Mouse (Mus musculus) lung, embryonic 14.5 days (tissue): ENCODE measurements at regions not wholly inside any gene's neighbourhood (a gene's known extent, or its start where the extent isn't known, plus 50 kb on each side); places are given as distances from the start of the nearest gene placed in this dataset.

Source experiments
- ATAC-seq: fragments of 200-750 bp; cut with Nextera tagmentation; 2 replicates; pipeline ENCODE4 v1.8.0; 2017; ENCODE audit warnings: mild to moderate bottlenecking, moderate TSS enrichment, moderate library complexity; ENCODE audit not compliant: insufficient read depth
- DNase-seq: peaks from one replicate; pipeline ENCODE4 v3.0.0-alpha.2; 2015
- H3K27ac ChIP-seq: fragments of 300-500 bp; sonication (generic); 2 replicates; pipeline ENCODE4 v1.5.1; 2014; ENCODE audit warnings: low read depth, mild to moderate bottlenecking, moderate library complexity
- H3K27me3 ChIP-seq: fragments of 300-500 bp; sonication (generic); 2 replicates; pipeline ENCODE4 v1.6.1; 2014; ENCODE audit warnings: low read length, control low read depth; ENCODE audit not compliant: insufficient read depth
- H3K36me3 ChIP-seq: fragments of 300-500 bp; sonication (generic); 2 replicates; pipeline ENCODE4 v1.6.1; 2014; ENCODE audit warnings: control low read depth; ENCODE audit not compliant: insufficient read depth
- H3K4me1 ChIP-seq: fragments of 300-500 bp; sonication (generic); 2 replicates; pipeline ENCODE4 v1.6.1; 2014; ENCODE audit warnings: antibody characterized with exemption, control low read depth; ENCODE audit not compliant: insufficient read depth
- H3K4me2 ChIP-seq: fragments of 300-500 bp; sonication (generic); 2 replicates; pipeline ENCODE4 v1.6.1; 2014; ENCODE audit warnings: mild to moderate bottlenecking
- H3K4me3 ChIP-seq: fragments of 300-500 bp; sonication (generic); 2 replicates; pipeline ENCODE4 v1.5.1; 2014; ENCODE audit warnings: low read depth, low read length
- H3K9ac ChIP-seq: fragments of 300-500 bp; sonication (generic); 2 replicates; pipeline ENCODE4 v1.6.1; 2014
- H3K9me3 ChIP-seq: fragments of 300-500 bp; sonication (generic); 2 replicates; pipeline ENCODE4 v1.6.1; 2016; ENCODE audit warnings: low read depth, low read length, control low read depth
- CTCF ChIP-seq: IDR thresholded peaks from 2 replicates; pipeline ENCODE4 v1.5.1; 2016; ENCODE audit warnings: antibody characterized with exemption, low read depth
- WGBS: fragments of 180-500 bp; shearing (Covaris S2); extraction: QIAGEN DNeasy Blood & Tissue Kit; methylation state at CpG from one replicate; pipeline ENCODE4 v1.1.7; 2014; 5-methylcytosine and 5-hydroxymethylcytosine counted together

DNA sequence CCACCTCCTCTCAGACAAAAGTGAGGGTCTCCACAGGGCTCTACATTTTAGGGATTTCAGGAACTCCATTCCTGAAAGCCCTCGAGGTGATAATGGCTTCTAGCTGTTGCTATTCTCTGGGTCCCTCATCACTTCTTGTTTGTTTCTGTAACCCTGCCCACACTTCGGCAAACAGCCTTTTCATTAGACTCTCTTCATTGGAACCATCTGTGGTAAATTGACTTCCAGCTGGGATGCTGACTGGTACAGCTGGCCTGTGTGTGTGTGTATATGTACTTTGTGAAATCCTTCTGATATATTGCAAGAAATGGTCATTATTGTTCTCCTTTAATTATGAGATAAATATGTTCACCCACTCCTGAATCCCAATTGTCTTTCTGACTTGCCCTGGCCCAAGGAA, 50.3 kb downstream of the Gm10192 start:
- DNase-seq, result no peak
- ATAC-seq, result no peak
- 25% methylated on average over 2 of the region's 2 CpGs for WGBS

DNA sequence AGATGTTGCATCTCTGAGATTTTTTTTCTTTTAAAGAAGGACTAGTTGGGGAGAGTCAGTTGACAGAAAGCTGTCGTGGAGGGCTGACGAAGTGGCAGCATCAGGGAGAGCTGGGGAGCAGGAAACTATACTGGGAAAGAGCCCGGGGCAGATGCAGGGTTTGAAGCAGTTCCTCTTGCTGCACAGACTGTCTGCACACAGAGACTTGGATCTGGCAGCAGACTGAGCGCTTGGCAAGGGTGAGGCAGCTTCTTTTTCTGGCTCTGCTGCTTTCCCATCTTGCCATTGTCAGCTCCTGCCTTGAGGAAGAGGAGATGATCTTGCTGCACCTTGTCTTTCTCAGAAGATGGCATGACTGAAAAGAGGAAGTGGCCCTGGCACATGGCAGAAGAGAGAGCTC, 55.2 kb downstream of the Gm10192 start:
- Histone ChIP-seq H3K9me3 (no peaks in the 10 kb centered on the region), H3K4me2 (no peak overlapping the region), H3K36me3 (no peaks in the 10 kb centered on the region), H3K9ac (no peak overlapping the region), H3K4me3 (no peak overlapping the region), H3K27me3 (no peaks in the 10 kb centered on the region), H3K27ac (no peak overlapping the region), H3K4me1 (no peaks in the 10 kb centered on the region)
- no peak for TF ChIP-seq CTCF
- WGBS, result 45% methylated on average over 4 of the region's 4 CpGs
- no peak for ATAC-seq
- peak; percentile 10 for DNase-seq

More for the DNA sequence above, 50.3 kb downstream of the Gm10192 start:
- H3K27ac ChIP-seq, result no peak overlapping the region
- no peaks in the 10 kb centered on the region for H3K4me1 ChIP-seq
- no peak overlapping the region for H3K4me2 ChIP-seq
- no peak overlapping the region for H3K9ac ChIP-seq
- no peaks in the 10 kb centered on the region for H3K9me3 ChIP-seq
- no peaks in the 10 kb centered on the region for H3K36me3 ChIP-seq
- no peak for TF ChIP-seq CTCF
- H3K4me3 ChIP-seq, result no peak overlapping the region
- H3K27me3 ChIP-seq, result no peaks in the 10 kb centered on the region

DNA sequence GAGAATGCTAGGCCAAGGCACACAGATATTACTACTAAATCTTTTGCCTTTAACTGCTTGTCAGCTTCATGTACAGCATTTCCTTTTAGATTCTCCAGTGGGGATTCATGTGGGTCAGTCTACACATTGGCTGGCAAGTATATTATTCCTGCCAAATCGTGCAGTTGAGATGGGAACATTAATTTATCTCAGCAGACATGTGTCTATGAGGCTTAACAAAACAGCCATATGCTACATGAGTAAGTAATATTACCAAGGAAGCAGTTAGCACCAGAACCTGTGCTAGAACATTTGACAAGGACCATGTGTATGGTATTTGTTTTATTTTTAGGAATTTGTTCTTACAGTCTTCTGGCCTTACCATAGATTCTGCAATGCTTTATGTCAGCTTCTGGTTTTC, 59.1 kb downstream of the Gm10192 start:
- Histone ChIP-seq H3K27ac (no peak overlapping the region), H3K9me3 (no peaks in the 10 kb centered on the region), H3K36me3 (no peaks in the 10 kb centered on the region), H3K4me1 (no peaks in the 10 kb centered on the region), H3K4me2 (no peak overlapping the region), H3K27me3 (no peaks in the 10 kb centered on the region), H3K4me3 (no peak overlapping the region), H3K9ac (no peak overlapping the region)
- no peak for TF ChIP-seq CTCF
- ATAC-seq (no peak), DNase-seq (no peak)
- WGBS, result 41% methylated on average over 1 of the region's 1 CpGs

DNA sequence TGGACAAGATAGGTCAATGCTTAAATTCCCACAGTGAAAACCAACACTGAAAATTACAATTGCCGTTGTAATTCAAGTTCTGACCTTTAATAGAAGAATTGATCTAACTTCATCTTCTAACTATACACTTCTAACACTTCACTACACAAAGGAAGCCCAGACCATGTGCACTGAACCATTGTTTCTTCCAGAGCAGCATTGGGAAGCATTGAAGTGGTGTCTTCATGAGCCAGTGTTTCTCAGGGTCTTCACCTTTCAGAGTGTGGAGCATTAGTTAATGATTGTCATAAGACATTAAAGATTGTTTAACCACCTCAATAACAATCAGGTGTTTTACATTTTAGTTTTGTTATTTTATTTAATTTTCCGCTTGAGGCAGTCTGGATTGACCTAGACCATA, 61.0 kb downstream of the Gm10192 start:
- no peak for ATAC-seq
- H3K27ac ChIP-seq, result no peak overlapping the region
- no peak for DNase-seq
- H3K4me1 ChIP-seq, result no peaks in the 10 kb centered on the region
- WGBS, result 88% methylated on average over 2 of the region's 2 CpGs
- H3K4me2 ChIP-seq, result no peak overlapping the region
- H3K27me3 ChIP-seq, result no peaks in the 10 kb centered on the region
- H3K4me3 ChIP-seq, result no peak overlapping the region
- no peaks in the 10 kb centered on the region for H3K36me3 ChIP-seq
- no peaks in the 10 kb centered on the region for H3K9me3 ChIP-seq
- no peak for TF ChIP-seq CTCF
- H3K9ac ChIP-seq, result no peak overlapping the region

DNA sequence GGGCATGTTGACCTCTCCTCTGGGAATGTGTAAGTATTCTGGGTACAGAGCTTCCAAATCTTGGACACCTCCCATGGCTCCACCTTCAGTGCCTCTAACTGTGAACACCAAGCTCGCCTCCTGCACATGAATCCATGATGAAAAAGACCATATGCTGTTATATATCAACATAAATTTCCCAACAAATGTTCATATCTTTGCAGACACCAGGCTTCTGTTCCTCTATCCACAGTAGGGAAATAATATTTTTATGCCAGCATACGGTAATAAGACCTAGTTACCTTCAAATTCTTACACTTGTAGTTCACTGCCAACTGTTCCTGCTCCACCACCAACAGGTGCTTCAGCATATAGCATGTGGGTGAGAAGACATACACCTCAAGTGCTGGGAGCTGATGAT, 63.5 kb downstream of the Gm10192 start:
- no peak for DNase-seq
- Histone ChIP-seq H3K4me2 (no peak overlapping the region), H3K9ac (no peak overlapping the region), H3K4me3 (no peak overlapping the region), H3K27me3 (no peaks in the 10 kb centered on the region), H3K36me3 (no peaks in the 10 kb centered on the region), H3K4me1 (no peaks in the 10 kb centered on the region), H3K9me3 (no peaks in the 10 kb centered on the region), H3K27ac (no peak overlapping the region)
- TF ChIP-seq CTCF, result no peak
- WGBS, result 79% methylated on average over 2 of the region's 2 CpGs
- no peak for ATAC-seq

DNA sequence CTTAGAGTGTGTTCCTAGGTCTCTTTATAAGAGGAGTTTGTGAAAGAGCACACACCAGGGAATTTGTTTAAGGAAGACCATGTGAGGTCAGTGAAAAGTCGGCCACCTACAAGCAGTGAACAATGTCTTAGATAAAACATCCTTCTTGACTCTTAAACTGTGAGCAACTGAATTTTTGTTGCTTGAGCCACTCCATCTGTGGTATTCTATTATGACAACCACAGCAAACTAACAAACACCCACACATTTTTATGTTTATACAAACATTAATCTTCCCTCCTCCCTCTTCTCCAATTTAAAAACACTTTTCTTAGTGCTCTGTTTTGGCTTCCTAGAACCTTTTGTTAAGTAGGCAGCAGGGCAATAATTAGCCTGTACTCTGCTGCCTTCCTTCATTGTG, 66.0 kb downstream of the Gm10192 start:
- ATAC-seq, result peak; percentile 47; the same call in 1 of the 2 replicates
- WGBS, result 7% methylated on average over 1 of the region's 1 CpGs

DNA sequence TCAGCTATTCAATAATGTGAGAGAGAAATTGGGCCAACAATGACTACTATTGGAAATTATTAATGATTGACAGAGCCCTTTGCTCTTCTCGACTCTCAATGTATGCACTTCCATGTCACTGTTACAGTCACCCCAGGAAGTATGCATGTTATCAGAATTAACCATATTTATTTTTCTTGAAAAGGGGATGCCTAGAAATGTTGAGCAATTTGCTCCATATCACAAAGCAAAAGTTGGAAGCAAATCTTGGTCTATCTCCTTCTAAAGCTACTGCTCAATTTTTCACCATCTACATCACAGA, 80.3 kb downstream of the Gm10192 start:
- ATAC-seq, result no peak

More for the DNA sequence above, 66.0 kb downstream of the Gm10192 start:
- no peak for TF ChIP-seq CTCF
- peak; percentile 68 for DNase-seq
- Histone ChIP-seq H3K4me1 (no peaks in the 10 kb centered on the region), H3K9ac (no peak overlapping the region), H3K9me3 (no peaks in the 10 kb centered on the region), H3K36me3 (no peaks in the 10 kb centered on the region), H3K27ac (no peak overlapping the region), H3K4me3 (no peak overlapping the region), H3K4me2 (no peak overlapping the region), H3K27me3 (no peaks in the 10 kb centered on the region)

More for the DNA sequence above, 80.3 kb downstream of the Gm10192 start:
- no peak for TF ChIP-seq CTCF
- Histone ChIP-seq H3K27me3 (no peaks in the 10 kb centered on the region), H3K4me1 (no peaks in the 10 kb centered on the region), H3K27ac (no peak overlapping the region), H3K4me2 (no peak overlapping the region), H3K36me3 (no peaks in the 10 kb centered on the region), H3K4me3 (no peak overlapping the region), H3K9ac (no peak overlapping the region), H3K9me3 (no peaks in the 10 kb centered on the region)
- WGBS, result 51% methylated on average over 1 of the region's 1 CpGs
- DNase-seq, result no peak
